Mouse (Mus musculus) cerebellum, adult 2 months (tissue): ENCODE results near the gene Fgfr2.

Experiments
- CTCF ChIP-seq: fragments of 200-500 bp; IDR thresholded peaks from 2 replicates; pipeline ENCODE4 v1.5.1; 2011; ENCODE audit warnings: low read depth, mild to moderate bottlenecking, control low read depth, low read length, moderate library complexity, borderline replicate concordance; ENCODE audit not compliant: insufficient read depth
- POLR2A ChIP-seq: fragments of 200-500 bp; IDR thresholded peaks from 2 replicates; pipeline ENCODE4 v1.6.1; 2011; ENCODE audit warnings: low read length, control low read depth, borderline replicate concordance; ENCODE audit not compliant: insufficient read depth

GRCm38 (mm10) chr7:132720562-132720961, 402.6 kb downstream of the Fgfr2 start:
- TF ChIP-seq POLR2A = no peak
- TF ChIP-seq CTCF = no peak
